Mouse (Mus musculus) spleen, adult 12 weeks (tissue): ENCODE results near the gene Nynrin.
A peak's percentile ranks its signal among the peaks of the same experiment; 100 is the strongest.

Experiments used
- DNase-seq: peaks from one replicate; pipeline ENCODE4 v3.0.0; 2022; ENCODE audit warnings: low spot score

Nynrin gene

GRCm38 (mm10) chr14:55878316-55878940 is 24.6 kb downstream of the Nynrin start:
- DNase-seq: no peak

DNA sequence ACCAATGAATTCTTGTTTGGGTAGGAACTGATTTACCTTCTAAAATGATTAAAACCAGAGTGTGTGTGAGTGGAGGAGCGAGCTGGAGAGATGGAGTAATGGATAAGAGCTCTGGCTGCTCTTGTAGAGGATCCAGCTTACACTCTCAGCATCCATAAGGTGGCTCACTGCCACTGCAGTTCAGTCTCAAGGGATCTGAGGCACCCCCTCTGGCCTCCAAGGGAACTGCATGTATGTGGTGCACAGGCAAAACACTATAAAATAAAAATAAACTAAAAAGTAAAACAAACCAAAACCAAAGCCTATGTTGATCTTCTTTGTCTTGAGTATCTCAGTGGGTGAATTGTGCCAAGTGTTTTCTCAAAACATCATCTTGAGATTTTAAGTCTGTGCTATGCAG is 25.8 kb downstream of the Nynrin start:
- DNase-seq: no peak

DNA sequence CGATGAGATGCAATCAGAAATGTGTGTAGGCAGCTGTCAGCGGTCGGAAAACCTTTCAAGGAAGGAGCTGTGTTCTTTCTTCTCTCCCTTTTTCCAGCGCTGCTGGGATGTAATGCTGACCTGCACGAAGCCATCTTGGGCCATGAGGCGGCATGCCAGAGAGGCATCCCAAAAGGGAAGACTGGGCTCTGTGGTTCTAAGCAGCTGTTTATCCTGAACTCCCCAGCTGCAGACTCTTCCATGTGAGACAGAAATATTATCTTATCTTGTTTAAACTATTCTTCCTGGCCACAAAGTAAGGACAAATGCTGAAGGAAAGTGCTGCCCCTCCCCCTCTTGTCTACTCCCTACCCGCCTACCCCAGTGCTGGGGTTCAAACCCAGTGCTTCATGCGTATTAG is 27.2 kb downstream of the Nynrin start:
- no peak for DNase-seq

DNA sequence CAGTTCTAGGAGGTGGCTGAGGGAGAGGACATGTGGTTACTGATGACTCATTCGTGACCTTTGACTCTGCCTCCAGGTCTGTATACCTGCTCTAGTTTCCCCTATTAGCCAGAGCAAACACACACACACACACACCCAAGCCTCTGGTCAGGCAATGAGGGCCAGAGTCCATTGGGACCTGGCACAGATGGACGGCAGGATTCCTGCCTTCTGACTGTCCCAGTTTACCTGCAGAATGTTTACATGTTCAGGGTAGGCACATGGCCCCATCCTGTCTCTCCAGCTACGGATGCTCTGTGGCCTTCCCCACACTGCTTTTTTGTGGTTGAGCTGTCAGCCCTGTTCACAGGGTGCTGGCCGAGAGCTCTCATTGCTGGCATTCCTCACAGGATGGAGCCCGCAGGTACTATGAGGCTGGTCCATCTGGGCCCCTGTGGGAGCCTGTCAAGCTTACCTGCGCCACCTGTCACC is 28.4 kb downstream of the Nynrin start:
- no peak for DNase-seq

GRCm38 (mm10) chr14:55883149-55883661 is 29.4 kb downstream of the Nynrin start:
- no peak for DNase-seq

- no peak for DNase-seq
Observed at GRCm38 (mm10) chr14:55883663-55884062, 29.9 kb downstream of the Nynrin start.

DNA sequence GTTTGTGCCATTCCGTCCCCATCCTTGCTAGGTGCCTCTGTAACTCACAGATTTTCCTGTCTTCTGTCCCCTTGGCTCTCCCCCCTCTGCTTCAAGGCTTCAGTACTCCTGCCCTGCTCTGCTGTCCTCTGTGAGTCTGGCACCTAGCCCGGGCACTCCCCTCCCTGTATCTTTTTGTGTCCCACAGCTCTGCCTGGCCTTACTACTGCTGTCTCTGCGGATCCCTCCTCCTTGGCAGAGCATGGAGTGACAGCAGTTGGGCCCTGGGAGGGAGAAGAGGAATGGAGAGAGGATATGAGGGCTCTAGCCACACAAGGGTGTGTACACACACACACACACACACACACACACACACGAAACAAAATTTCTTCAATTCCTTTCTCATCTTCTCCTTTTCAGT is 30.4 kb downstream of the Nynrin start, which contains the start of gene Cbln3:
Cbln3 (minus strand) TSS at position 227 of the 400 bp plus-strand sequence.
- no peak for DNase-seq

DNA sequence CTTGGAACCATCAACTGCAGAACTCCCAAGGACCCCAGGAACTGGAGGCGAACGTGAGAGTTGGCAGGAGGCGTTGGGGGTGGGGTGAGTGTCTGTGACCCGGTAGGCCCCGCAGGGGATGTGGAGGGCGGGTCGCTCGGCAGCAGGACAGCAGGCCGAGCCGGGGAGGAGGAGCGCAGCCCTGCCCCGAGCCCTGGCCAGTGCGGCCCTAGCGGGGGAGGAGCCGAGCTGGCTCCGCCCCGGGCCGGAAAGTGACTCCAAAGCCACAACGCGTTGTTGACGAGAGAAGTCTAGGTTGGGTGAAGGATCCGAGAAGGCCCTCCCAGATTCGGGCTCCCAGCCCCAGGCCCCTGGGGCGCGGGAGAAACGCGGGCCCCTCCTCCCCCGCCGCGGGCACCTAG is 30.9 kb downstream of the Nynrin start, which contains the start of gene Khnyn:
Khnyn (plus strand) TSS at position 235 of the 401 bp plus-strand sequence.
- peak; percentile 74 for DNase-seq

- peak; percentile 24 for DNase-seq
Observed at GRCm38 (mm10) chr14:55885114-55885790, 31.4 kb downstream of the Nynrin start.

DNA sequence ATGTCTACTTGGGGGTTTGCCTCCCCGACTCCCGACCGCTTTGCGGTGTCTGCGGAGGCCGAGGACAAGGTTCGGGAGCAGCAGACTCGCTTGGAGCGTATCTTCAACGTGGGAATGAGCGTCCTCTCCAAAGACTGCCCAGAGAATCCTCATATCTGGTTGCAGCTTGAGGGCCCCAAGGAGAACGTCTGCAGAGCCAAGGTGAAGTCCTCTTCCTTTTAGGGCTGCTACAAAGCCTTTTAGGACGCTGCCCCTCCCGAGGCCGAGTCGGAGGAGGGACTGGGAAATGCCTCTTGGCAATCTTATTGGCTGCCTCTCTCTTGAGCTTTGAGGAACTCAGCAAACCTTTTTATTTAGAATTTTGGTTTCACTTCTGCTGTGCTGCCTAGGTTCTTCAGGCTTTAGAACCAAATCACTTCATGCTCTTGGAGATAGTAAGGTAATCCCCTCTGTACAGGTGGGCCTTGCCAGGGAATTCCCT is 32.0 kb downstream of the Nynrin start:
- peak; percentile 41 for DNase-seq

GRCm38 (mm10) chr14:55886571-55887382 is 33.0 kb downstream of the Nynrin start:
- DNase-seq: no peak

GRCm38 (mm10) chr14:55897671-55898070 is 43.9 kb downstream of the Nynrin start:
- no peak for DNase-seq

DNA sequence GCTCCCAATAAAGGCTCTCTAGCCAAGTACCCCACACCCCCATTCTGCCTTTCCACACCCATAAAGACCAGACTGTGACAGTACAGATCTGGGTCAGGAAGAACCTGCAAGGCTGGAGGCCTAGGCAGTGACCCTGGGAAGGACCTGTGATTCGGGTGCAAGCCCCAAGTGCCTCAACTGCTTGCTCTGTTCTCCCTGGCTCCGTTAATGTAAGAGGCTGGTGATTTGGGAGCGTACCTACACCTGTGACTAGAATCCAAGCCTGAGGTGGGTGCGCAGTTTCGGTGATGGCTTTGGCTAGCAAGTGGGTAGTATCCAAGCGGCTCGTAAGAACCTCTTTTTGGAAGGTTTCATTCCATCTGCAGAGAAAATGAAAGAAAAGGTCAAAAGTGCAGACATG is 45.1 kb downstream of the Nynrin start:
- no peak for DNase-seq

DNA sequence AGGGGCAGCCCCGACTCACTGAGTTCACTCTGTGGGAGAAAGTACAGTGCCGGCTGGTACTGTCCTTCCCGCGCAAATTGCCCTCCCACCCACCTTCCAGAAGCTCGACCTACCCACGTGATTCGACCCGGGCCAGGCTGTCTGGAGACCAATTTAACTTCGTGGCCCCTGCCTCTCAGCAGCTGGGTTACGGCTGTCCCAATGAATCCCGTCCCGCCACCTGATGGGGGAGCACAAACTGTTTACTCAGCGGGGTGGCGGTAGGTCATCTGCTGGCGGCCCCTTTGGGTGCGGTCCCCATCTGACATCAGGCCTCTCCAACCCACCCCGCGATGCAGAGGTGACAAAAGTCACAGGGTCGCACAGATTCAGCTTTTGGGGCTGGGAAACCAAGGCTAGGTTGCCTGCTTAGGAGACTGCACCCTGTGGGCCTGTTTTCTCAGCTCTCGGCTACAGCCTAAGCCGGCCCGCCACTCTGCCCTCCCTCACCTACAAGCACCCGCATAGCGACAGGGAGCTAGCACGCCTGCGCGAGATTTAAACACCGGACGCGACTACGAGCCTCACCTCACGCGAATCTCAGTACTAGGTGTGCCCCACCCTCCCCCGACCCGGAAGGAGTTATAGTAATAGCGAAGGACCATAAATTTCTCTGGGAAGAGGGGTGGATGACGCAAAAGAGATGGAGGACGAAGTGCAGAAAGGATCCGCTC is 46.0 kb downstream of the Nynrin start, which contains the start of gene Sdr39u1:
Sdr39u1 (minus strand) TSS at position 593 of the 713 bp plus-strand sequence.
- DNase-seq: peak; percentile 56

DNA sequence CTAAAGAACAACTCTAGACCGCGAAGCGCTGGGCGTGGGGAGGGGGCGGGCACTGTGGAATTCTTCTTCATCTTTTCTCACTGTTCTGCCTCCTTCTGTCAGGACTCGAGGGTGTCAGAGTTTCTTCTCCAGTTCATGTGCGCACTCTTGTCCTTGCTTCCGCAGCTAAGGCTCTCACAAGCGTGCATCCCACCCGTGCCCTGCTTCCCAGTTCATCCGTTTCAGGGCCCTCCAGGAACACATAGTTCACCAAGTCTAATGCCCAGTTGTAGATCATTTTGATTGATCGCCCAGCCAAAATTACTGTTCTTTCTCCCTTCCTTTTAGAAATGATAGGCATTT is 46.6 kb downstream of the Nynrin start:
- DNase-seq: no peak

GRCm38 (mm10) chr14:55905518-55905917 is 51.7 kb downstream of the Nynrin start:
- no peak for DNase-seq

GRCm38 (mm10) chr14:55913406-55913805 is 59.6 kb downstream of the Nynrin start:
- DNase-seq: no peak

DNA sequence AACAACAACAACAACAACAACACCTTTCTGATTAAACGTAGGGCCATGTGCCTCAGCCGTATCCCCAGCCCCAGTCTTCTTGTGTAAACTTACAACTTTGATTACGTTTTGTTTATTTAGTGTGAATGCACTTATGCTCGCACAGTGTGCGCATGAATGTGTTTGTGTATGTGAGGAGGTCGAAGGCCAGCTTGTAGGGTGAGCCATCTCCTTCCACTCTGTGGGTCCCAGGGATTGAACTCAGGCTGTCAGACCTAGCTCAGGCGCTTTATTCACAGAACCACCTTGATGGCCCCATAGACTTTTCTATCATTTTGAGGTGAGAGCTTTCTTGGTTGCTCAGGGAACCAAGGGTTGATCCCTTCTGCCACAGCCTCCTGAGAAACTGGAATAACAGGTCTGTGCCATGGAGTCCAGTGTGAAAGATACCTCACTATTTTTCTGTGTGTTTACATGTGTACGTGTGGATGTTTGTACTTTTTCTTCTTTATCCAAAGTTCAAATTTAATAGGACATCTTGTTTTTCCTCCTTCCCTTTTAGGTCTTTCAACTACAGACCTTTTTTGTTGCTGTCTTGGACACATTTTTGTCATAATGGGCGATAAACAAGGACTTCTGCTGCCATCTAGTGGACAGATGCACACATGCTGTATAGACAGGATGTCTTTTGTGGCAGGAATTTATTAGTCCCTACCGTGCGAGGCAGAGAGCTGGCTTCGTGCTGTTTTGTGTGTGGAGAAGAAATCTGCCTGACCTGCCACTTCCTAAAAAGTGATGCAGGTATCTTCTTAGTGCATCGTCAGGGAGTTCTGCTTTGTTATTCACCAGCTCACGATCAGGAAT is 64.7 kb downstream of the Nynrin start:
- DNase-seq: peak; percentile 32

- no peak for DNase-seq
Observed at GRCm38 (mm10) chr14:55922475-55923232, 68.8 kb downstream of the Nynrin start.
